Mouse (Mus musculus): ENCODE results near the gene Tmem9.

DNA sequence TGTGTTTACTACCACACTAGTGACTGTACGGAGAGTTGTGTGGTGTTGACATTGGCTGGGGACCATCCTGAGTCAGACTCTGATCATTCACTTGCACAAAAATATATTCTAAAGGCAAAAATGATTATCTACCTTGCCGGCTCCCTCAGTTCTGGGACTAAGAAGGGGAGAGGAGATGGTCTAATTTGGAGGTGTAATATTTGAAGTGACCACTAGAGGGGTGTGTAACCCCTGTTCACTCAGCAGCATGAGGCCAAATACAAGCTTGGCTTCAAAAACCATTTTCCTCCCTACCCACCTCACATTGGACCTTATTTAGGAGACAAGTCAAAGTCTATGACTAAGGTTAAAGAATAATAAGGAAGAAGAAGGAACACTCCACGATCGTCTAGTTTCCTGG lies 49.5 kb upstream of the Tmem9 start:
- TF ChIP-seq CTCF (IDR thresholded peaks at IDR 0.05; ENCODE audit: low read depth) (peak; percentile 77), EP300 (IDR thresholded peaks at IDR 0.05; ENCODE audit: low read depth) (no peak)
